Mouse (Mus musculus): Measurements from ENCODE around the gene Lrmp. TPM values are rescaled to one million over a fixed set of nuclear protein-coding genes. Genes with fewer than 3 reads are reported as not detected.

Lrmp gene
- polyA plus RNA-seq, 1 experiment: 0.04 TPM

DNA sequence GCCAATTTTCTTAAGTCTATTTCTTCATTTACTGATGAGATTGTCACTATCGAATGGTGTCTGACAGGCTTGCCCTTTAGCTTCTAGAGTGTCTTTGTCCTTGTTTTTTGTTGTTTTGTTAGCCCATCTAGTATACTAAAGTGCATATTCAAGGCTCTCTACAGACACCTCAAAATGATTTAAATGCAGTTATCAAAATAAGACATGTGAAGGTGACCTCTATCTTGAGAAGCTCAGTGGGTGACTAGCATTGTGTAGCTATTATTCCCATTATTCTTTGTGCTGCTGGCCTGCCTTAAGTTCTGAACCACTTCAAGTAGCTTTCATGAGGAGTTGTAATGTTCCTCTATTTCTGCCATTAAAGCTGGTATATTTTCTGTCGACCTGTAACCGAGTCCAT lies 100.4 kb downstream of the Lrmp start:
- Histone ChIP-seq H3K4me3 (no peak overlapping the region), H3K79me2 (ENCODE audit: control insufficient read depth, insufficient read depth) (peaks cover 11% of the 10 kb centered on the region), H3K36me3 (ENCODE audit: control insufficient read depth, insufficient read depth) (peaks cover 37% of the 10 kb centered on the region), H3K4me2 (ENCODE audit: low read depth) (no peak overlapping the region), H3K27me3 (ENCODE audit: control insufficient read depth, insufficient read depth, insufficient read length) (no peaks in the 10 kb centered on the region), H3ac (ENCODE audit: control insufficient read depth, insufficient read length) (no peak overlapping the region)
- TF ChIP-seq TCF3 (IDR thresholded peaks at IDR 0.05; ENCODE audit: insufficient read length, low read depth): no peak
- TF ChIP-seq MAX (IDR thresholded peaks at IDR 0.05; ENCODE audit: low read depth): no peak
- TF ChIP-seq MYOD1 (IDR thresholded peaks at IDR 0.05; ENCODE audit: control insufficient read depth in 1 of 3, insufficient read length in 2 of 3, low read depth in 2 of 3): no peak
- no peak for TF ChIP-seq SRF (IDR thresholded peaks at IDR 0.05; ENCODE audit: control insufficient read depth, insufficient read length, low read depth)
- no peak for TF ChIP-seq POLR2AphosphoS2 (IDR thresholded peaks at IDR 0.05; ENCODE audit: insufficient read length, low read depth)
- TF ChIP-seq USF1 (IDR thresholded peaks at IDR 0.05; ENCODE audit: low read depth): no peak
- TF ChIP-seq TCF12 (IDR thresholded peaks at IDR 0.05; ENCODE audit: insufficient read depth, poor library complexity, severe bottlenecking): no peak
- TF ChIP-seq MYOG (IDR thresholded peaks at IDR 0.05; ENCODE audit: control insufficient read depth in 1 of 3, insufficient read depth in 1 of 3, insufficient read length in 2 of 3, low read depth in 2 of 3): no peak
- TF ChIP-seq REST (IDR thresholded peaks at IDR 0.05; ENCODE audit: insufficient read depth, insufficient read length): no peak
- TF ChIP-seq E2F4 (IDR thresholded peaks at IDR 0.05; ENCODE audit: insufficient read depth): no peak
- TF ChIP-seq CEBPB (IDR thresholded peaks at IDR 0.05; ENCODE audit: insufficient read depth, poor library complexity, severe bottlenecking): no peak

GRCm38 (mm10) chr6:145224246-145224645 lies 108.8 kb downstream of the Lrmp start:
- Histone ChIP-seq H3K36me3 (ENCODE audit: control insufficient read depth, insufficient read depth) (peaks cover 49% of the 10 kb centered on the region), H3K4me2 (ENCODE audit: low read depth) (no peak overlapping the region), H3K79me2 (ENCODE audit: control insufficient read depth, insufficient read depth) (peaks cover 17% of the 10 kb centered on the region), H3K27me3 (ENCODE audit: control insufficient read depth, insufficient read depth, insufficient read length) (no peaks in the 10 kb centered on the region), H3K4me3 (no peak overlapping the region), H3ac (ENCODE audit: control insufficient read depth, insufficient read length) (no peak overlapping the region)
- TF ChIP-seq E2F4 (IDR thresholded peaks at IDR 0.05; ENCODE audit: insufficient read depth): no peak
- no peak for TF ChIP-seq TCF3 (IDR thresholded peaks at IDR 0.05; ENCODE audit: insufficient read length, low read depth)
- no peak for TF ChIP-seq CEBPB (IDR thresholded peaks at IDR 0.05; ENCODE audit: insufficient read depth, poor library complexity, severe bottlenecking)
- TF ChIP-seq SRF (IDR thresholded peaks at IDR 0.05; ENCODE audit: control insufficient read depth, insufficient read length, low read depth): no peak
- no peak for TF ChIP-seq USF1 (IDR thresholded peaks at IDR 0.05; ENCODE audit: low read depth)
- no peak for TF ChIP-seq MYOG (IDR thresholded peaks at IDR 0.05; ENCODE audit: control insufficient read depth in 1 of 3, insufficient read depth in 1 of 3, insufficient read length in 2 of 3, low read depth in 2 of 3)
- no peak for TF ChIP-seq MYOD1 (IDR thresholded peaks at IDR 0.05; ENCODE audit: control insufficient read depth in 1 of 3, insufficient read length in 2 of 3, low read depth in 2 of 3)

Other genes with a start within 250 kb of the Lrmp start
- 84.2 TPM for gene Bcat1, start 39.5 kb upstream of the Lrmp start, polyA plus RNA-seq (2012; fragmentation: generic; extraction: Trizol)
- gene Casc1, start 95.4 kb downstream of the Lrmp start, polyA plus RNA-seq (2012; fragmentation: generic; extraction: Trizol): 0.11 TPM
- 10.0 TPM for gene Etfrf1, start 95.5 kb downstream of the Lrmp start, polyA plus RNA-seq (2012; fragmentation: generic; extraction: Trizol)
- 15.8 TPM for gene Kras, start 134.6 kb downstream of the Lrmp start, polyA plus RNA-seq (2012; fragmentation: generic; extraction: Trizol)